Mouse (Mus musculus) CD4-positive, CD25-positive, alpha-beta regulatory T cell, adult 9 weeks (primary cell): ENCODE measurements around the gene Egfl7. TPM values are rescaled to one million over a fixed set of nuclear protein-coding genes. Genes with fewer than 3 reads are reported as not detected.

Experiments used
- polyA plus RNA-seq: library from polyadenylated mRNA; unstranded; fragments of 100-300 nt; shearing (Covaris generic); gene quantifications from one replicate; pipeline ENCODE4 v1.2.1, GENCODE M21; 2017

Gene Egfl7
- not detected for polyA plus RNA-seq

GRCm38 (mm10) chr2:26579714-26580113, at the start of gene Egfl7:
Egfl7 (plus strand) TSS chr2:26580014.

GRCm38 (mm10) chr2:26586294-26587043, 6.7 kb downstream of the Egfl7 start, which contains the start of gene Gm20532:
Gm20532 (plus strand) TSS chr2:26586639.

GRCm38 (mm10) chr2:26603720-26604671, 24.2 kb downstream of the Egfl7 start, which contains the start of gene Agpat2:
Agpat2 (minus strand) TSS chr2:26604417.

GRCm38 (mm10) chr2:26627921-26628739, 48.3 kb downstream of the Egfl7 start, which contains the start of gene Fam69b:
Fam69b (plus strand) TSS chr2:26628457.

Other genes starting within 250 kb of the Egfl7 start
- 10.2 TPM for gene Dnlz, start 227.9 kb upstream of the Egfl7 start, polyA plus RNA-seq
- gene Card9, start 219.1 kb upstream of the Egfl7 start, polyA plus RNA-seq = 2.4 TPM
- gene Snapc4, start 199.4 kb upstream of the Egfl7 start, polyA plus RNA-seq = 65.3 TPM
- 29.4 TPM for gene Entr1, start 190.7 kb upstream of the Egfl7 start, polyA plus RNA-seq
- gene Pmpca, start 190.7 kb upstream of the Egfl7 start, polyA plus RNA-seq = 80.0 TPM
- gene Inpp5e, start 170.8 kb upstream of the Egfl7 start, polyA plus RNA-seq = 16.7 TPM
- gene Sec16a, start 134.8 kb upstream of the Egfl7 start, polyA plus RNA-seq = 68.9 TPM
- 13.1 TPM for gene Notch1, start 63.4 kb upstream of the Egfl7 start, polyA plus RNA-seq
- not detected for gene Gm20532, start 6.6 kb downstream of the Egfl7 start, polyA plus RNA-seq
- gene Agpat2, start 24.4 kb downstream of the Egfl7 start, polyA plus RNA-seq = 5.9 TPM
- 1.2 TPM for gene Fam69b, start 48.4 kb downstream of the Egfl7 start, polyA plus RNA-seq
- 1.3 TPM for gene Lcn4, start 91.3 kb downstream of the Egfl7 start, polyA plus RNA-seq